24 mouse cellular contexts compared by ENCODE assay signal in the genomic region with DNA sequence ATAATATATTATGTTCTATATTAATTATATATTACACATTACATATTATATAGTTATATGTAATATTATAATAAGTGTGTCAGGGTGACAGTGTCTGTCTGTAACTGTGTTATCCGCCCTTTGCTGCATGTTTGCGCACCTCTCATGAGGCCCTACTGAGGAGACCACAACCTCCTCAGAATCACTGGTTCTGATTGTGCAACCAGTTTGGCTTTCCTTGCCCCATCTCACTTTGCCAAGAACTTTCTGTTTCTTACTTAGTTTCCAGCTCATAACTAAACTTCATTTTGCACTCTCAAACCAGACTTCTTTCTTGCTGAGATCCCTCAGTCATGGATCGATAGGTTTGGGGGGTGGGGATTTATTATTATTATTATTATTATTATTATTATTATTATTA.
DNase-seq lines count a peak whose midpoint lies in the region; ATAC-seq lines count a peak whose summit lies in the region.
"Had no signal": no experiment of that assay in that cellular context is flagged by ENCODE, and none has a peak within 500 bp of the region (broad histone marks: within the 10 kb centered on the region; RNA-seq: fewer than 3 reads in every experiment).

No protein-coding gene starts in this region.

- no peaks in the 10 kb centered on the region for H3K36me3 ChIP-seq in heart, embryonic 11.5 days (ENCODE audit: control insufficient read depth, insufficient read depth, low read length)
- H3K36me3 ChIP-seq: embryonic facial prominence, embryonic 15.5 days; forebrain, embryonic 10.5 days; G1E; heart, embryonic 13.5 days; hindbrain, embryonic 10.5 days; intestine, embryonic 15.5 days had no signal

- H3K9ac ChIP-seq in heart, embryonic 11.5 days (ENCODE audit: low read depth, low read length), result no peak overlapping the region
- H3K9ac ChIP-seq: embryonic facial prominence, embryonic 15.5 days; heart, embryonic 13.5 days; hindbrain, embryonic 14.5 days; intestine, embryonic 15.5 days had no signal

- H3K4me1 ChIP-seq in heart, embryonic 11.5 days (ENCODE audit: control insufficient read depth, insufficient read depth, low read length), result no peaks in the 10 kb centered on the region
- H3K4me1 ChIP-seq: embryonic facial prominence, embryonic 15.5 days; intestine, embryonic 15.5 days had no signal

- DNase-seq in adrenal gland, postnatal 10 days, result peak; percentile 21
- DNase-seq in adrenal gland, postnatal 36 days, result no peak
- peak; percentile 24 for DNase-seq in gastrocnemius, postnatal 25 days
- DNase-seq in gastrocnemius, postnatal 4 days (ENCODE audit: low spot score in 2 of 2), result no peak
- DNase-seq in heart, adult 9 months (ENCODE audit: low spot score in 2 of 2), result peak; percentile 17 to 26
- peak; percentile 32 for DNase-seq in lung, postnatal 25 days (ENCODE audit: low spot score)
- no peak for DNase-seq in lung, postnatal 4 days
- DNase-seq: B cell, adult 2 months; cerebellum, adult 11 months; cerebellum, adult 8-10 months; cerebellum, postnatal 14 days; embryo, embryonic 11 days; kidney, adult 18-20 months had no signal

- H3K4me3 ChIP-seq in heart, embryonic 11.5 days (ENCODE audit: low read depth, low read length), result no peak overlapping the region
- H3K4me3 ChIP-seq: embryonic facial prominence, embryonic 15.5 days; erythroblast, embryonic 14.5 days; forebrain, embryonic 10.5 days; heart, embryonic 13.5 days; hindbrain, embryonic 10.5 days; intestine, embryonic 15.5 days had no signal

- H3K9me3 ChIP-seq in heart, embryonic 11.5 days (replicated peaks; ENCODE audit: control insufficient read depth, low read length), result no peaks in the 10 kb centered on the region
- H3K9me3 ChIP-seq: embryonic facial prominence, embryonic 15.5 days; forebrain, embryonic 10.5 days; heart, embryonic 13.5 days; hindbrain, embryonic 10.5 days; intestine, embryonic 15.5 days had no signal

- no peak overlapping the region for H3K27ac ChIP-seq in heart, embryonic 11.5 days (ENCODE audit: low read depth, low read length)
- H3K27ac ChIP-seq: embryonic facial prominence, embryonic 15.5 days; heart, embryonic 13.5 days; hindbrain, embryonic 10.5 days; hindbrain, embryonic 14.5 days; intestine, embryonic 15.5 days had no signal

- ATAC-seq in heart, embryonic 11.5 days (replicated peaks; ENCODE audit: insufficient number of reproducible peaks, low FRiP score, low TSS enrichment), result no peak
- ATAC-seq: CD4-positive, CD25-positive, alpha-beta regulatory T cell, adult 4 months; forebrain, embryonic 14.5 days; intestine, embryonic 15.5 days had no signal

- H3K4me2 ChIP-seq in heart, embryonic 11.5 days, result no peak overlapping the region
- H3K4me2 ChIP-seq: embryonic facial prominence, embryonic 15.5 days; heart, embryonic 13.5 days; hindbrain, embryonic 14.5 days; intestine, embryonic 15.5 days had no signal

- no peaks in the 10 kb centered on the region for H3K27me3 ChIP-seq in heart, embryonic 11.5 days (ENCODE audit: control insufficient read depth, insufficient read depth, low read length)
- H3K27me3 ChIP-seq: embryonic facial prominence, embryonic 15.5 days; heart, embryonic 13.5 days; intestine, embryonic 15.5 days had no signal

- WGBS in heart, embryonic 11.5 days (ENCODE audit: insufficient replicate concordance), result 93% methylated on average over 3 of the region's 3 CpGs

Comparison
In these comparisons a context has a peak if more than half of its experiments do, and no peak if none do; other contexts are left out.
1. DNase-seq: peak in adrenal gland, postnatal 10 days (single experiment), gastrocnemius, postnatal 25 days (single experiment), heart, adult 9 months (2 of 2) and lung, postnatal 25 days (single experiment); none in adrenal gland, postnatal 36 days (0 of 2), gastrocnemius, postnatal 4 days (0 of 2) and lung, postnatal 4 days (0 of 2).